Mouse (Mus musculus) liver, embryonic 11.5 days (tissue): ENCODE data around the gene Zfp965. TPM values are rescaled to one million over a fixed set of nuclear protein-coding genes. Genes with fewer than 3 reads are reported as not detected.
"Not testable (repeated sequence)": the region's sequence is repeated elsewhere in the genome, so short reads cannot be mapped to it uniquely, and the experiment has no call there.

Experiments used
- ATAC-seq: fragments of 200-750 bp; cut with Nextera tagmentation; replicated peaks from 2 replicates; pipeline ENCODE4 v1.8.0; 2017; ENCODE audit warnings: moderate number of reproducible peaks, mild to moderate bottlenecking, moderate TSS enrichment, moderate library complexity; ENCODE audit not compliant: low FRiP score
- DNase-seq: peaks from one replicate; pipeline ENCODE4 v3.0.0-alpha.2; 2017; ENCODE audit warnings: low spot score
- H3K27ac ChIP-seq: fragments of 300-500 bp; sonication (generic); 2 replicates; pipeline ENCODE4 v1.5.1; 2014; ENCODE audit warnings: mild to moderate bottlenecking, low read depth, low read length, control low read depth
- H3K27me3 ChIP-seq: fragments of 300-500 bp; sonication (generic); replicated peaks from 2 replicates; pipeline ENCODE4 v1.6.1; 2014; ENCODE audit warnings: low read length, mixed read lengths; ENCODE audit not compliant: control insufficient read depth, insufficient read depth
- H3K36me3 ChIP-seq: fragments of 300-500 bp; sonication (generic); 2 replicates; pipeline ENCODE4 v1.6.1; 2014; ENCODE audit warnings: mild to moderate bottlenecking, low read length, moderate library complexity, mixed read lengths; ENCODE audit not compliant: control insufficient read depth, insufficient read depth
- H3K4me1 ChIP-seq: fragments of 300-500 bp; sonication (generic); replicated peaks from 2 replicates; pipeline ENCODE4 v1.6.1; 2014; ENCODE audit warnings: low read length, mixed read lengths; ENCODE audit not compliant: control insufficient read depth, insufficient read depth
- H3K4me2 ChIP-seq: fragments of 300-500 bp; sonication (generic); 2 replicates; pipeline ENCODE4 v1.6.1; 2014; ENCODE audit warnings: mild to moderate bottlenecking, control low read depth, moderate library complexity
- H3K4me3 ChIP-seq: fragments of 300-500 bp; sonication (generic); 2 replicates; pipeline ENCODE4 v1.5.1; 2014; ENCODE audit warnings: low read depth, low read length, control low read depth
- H3K9ac ChIP-seq: fragments of 300-500 bp; sonication (generic); 2 replicates; pipeline ENCODE4 v1.6.1; 2014; ENCODE audit warnings: low read depth, low read length, control low read depth
- H3K9me3 ChIP-seq: fragments of 300-500 bp; sonication (generic); 2 replicates; pipeline ENCODE4 v1.6.1; 2016; ENCODE audit warnings: low read length, inconsistent platforms, mixed read lengths; ENCODE audit not compliant: control insufficient read depth
- WGBS: fragments of 180-500 bp; shearing (Covaris S2); extraction: QIAGEN DNeasy Blood & Tissue Kit; methylation state at CpG from one replicate; pipeline ENCODE4 v1.1.7; 2014; 5-methylcytosine and 5-hydroxymethylcytosine counted together
- polyA plus RNA-seq: library from polyadenylated mRNA; unstranded; fragments of >200 nt; fragmentation: Nextera tagmentation; extraction: Ambion mirVana; gene quantifications from 2 replicates; pipeline ENCODE4 v1.2.1, GENCODE M21; 2014

The Zfp965 gene
- 4.7 and 4.8 TPM in 2 replicates for polyA plus RNA-seq

DNA sequence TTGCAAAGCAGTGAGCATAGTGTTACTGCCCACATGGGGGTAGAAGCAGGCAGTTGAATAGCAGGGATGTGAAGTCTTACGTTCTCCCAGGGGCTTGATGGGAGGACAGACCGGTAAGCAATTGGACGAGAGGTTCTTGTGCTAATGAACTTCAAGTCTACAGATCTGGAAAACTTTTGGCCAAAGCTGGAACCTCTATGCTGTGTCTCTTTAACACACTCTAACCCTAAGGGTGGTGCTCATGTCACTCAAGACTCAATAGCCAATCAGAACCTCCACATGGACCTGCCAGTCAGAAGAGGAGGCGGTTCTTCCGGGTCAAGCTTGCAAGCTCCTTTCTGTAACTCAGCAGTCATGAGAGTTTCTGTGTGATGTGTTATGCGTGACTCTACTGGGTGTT is at the start of gene Zfp965:
Gene Zfp965, plus strand, starts transcription at position 301 of the 400 bp plus-strand sequence.
- not testable (repeated sequence) for H3K4me2 ChIP-seq, H3K4me1 ChIP-seq, H3K27ac ChIP-seq, H3K36me3 ChIP-seq, ATAC-seq, H3K4me3 ChIP-seq, H3K9ac ChIP-seq, H3K27me3 ChIP-seq, H3K9me3 ChIP-seq, DNase-seq
- WGBS: no CpG with 5 or more reads among the region's 6 CpGs

DNA sequence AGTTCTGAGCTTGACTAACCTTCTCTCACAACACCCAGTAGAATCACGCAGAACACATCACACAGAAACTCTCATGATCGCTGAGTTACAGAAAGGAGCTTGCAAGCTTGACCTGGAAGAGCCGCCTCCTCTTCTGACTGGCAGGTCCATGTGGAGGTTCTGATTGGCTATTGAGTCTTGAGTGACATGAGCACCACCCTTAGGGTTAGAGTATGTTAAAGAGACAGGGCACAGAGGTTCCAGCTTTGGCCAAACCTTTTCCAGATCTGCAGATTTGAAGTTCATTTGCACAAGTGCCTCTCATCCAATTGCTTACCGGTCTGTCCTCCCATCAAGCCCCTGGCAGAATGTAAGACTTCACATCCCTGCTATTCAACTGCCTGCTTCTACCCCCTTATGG is 34.1 kb upstream of the Zfp965 start, which contains the start of gene Gm4724:
Gene Gm4724, minus strand, starts transcription at position 101 of the 400 bp plus-strand sequence.
- not testable (repeated sequence) for H3K27ac ChIP-seq, H3K9ac ChIP-seq, ATAC-seq, H3K9me3 ChIP-seq, DNase-seq, H3K4me3 ChIP-seq, H3K4me2 ChIP-seq, H3K4me1 ChIP-seq, H3K27me3 ChIP-seq, H3K36me3 ChIP-seq
- WGBS: no CpG with 5 or more reads among the region's 4 CpGs

Other genes starting within 250 kb of the Zfp965 start
- 0.18 and 4.3 TPM in 2 replicates for gene Gm14440, start 194.9 kb upstream of the Zfp965 start, polyA plus RNA-seq
- gene Gm4631, start 131.8 kb upstream of the Zfp965 start, polyA plus RNA-seq: 16.8 and 17.6 TPM in 2 replicates
- 4.3 and 5.1 TPM in 2 replicates for gene Zfp968, start 97.5 kb upstream of the Zfp965 start, polyA plus RNA-seq
- 4.7 and 6.5 TPM in 2 replicates for gene Gm4724, start 34.2 kb upstream of the Zfp965 start, polyA plus RNA-seq
- not detected in 2 replicates for gene Gm11007, start 174.0 kb downstream of the Zfp965 start, polyA plus RNA-seq
- 16.3 and 23.6 TPM in 2 replicates for gene Zfp969, start 233.7 kb downstream of the Zfp965 start, polyA plus RNA-seq